Comparison of ENCODE assay signal across 13 mouse cellular contexts in the genomic region with DNA sequence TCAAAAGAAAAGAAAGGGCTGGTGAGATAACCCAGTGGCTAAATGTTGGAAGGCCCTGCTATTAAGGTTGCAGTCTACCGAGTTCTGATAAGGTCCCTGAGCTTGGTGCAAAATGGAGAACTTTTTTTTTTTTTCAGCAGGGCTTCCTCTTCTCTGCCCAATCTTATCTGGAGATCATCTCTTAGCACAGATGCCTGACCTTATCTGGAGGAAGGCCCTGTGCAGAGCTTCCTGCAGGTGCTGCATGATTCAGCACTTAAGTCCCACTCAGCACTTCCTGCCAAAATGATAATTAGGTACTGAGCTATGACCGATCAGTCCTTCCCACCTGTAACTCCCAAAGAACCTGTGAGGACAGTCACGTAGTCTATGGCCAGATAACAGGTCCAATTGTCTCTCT.
DNase-seq lines count a peak whose midpoint lies in the region; TF ChIP-seq lines count a peak whose summit lies in the region.
"Had no signal": no experiment of that assay in that cellular context is flagged by ENCODE, and none has a peak within 500 bp of the region (broad histone marks: within the 10 kb centered on the region; RNA-seq: fewer than 3 reads in every experiment).

No protein-coding gene starts in this region.

- 8% methylated on average over 3 of the region's 3 CpGs for WGBS in thymus, adult 2 months

- DNase-seq in 416B (ENCODE audit: low read depth): peak; percentile 94
- peak; percentile 53 for DNase-seq in CD4-positive helper T cell, adult 2 months (ENCODE audit: low read depth, low spot score)
- peak; percentile 27 for DNase-seq in gonadal fat pad, adult 2 months (ENCODE audit: low read depth)
- peak; percentile 52 for DNase-seq in thymus, adult 2 months
- no peak for DNase-seq in left cerebral cortex, adult 8-10 months (ENCODE audit: low spot score in 2 of 2)
- DNase-seq in cerebellum, postnatal 10 days: no peak
- no peak for DNase-seq in gastrocnemius, adult 2 months
- DNase-seq: adrenal gland, postnatal 36 days; cerebellum, postnatal 36 days; heart, adult 2 months had no signal

- H3K27me3 ChIP-seq in thymus, adult 2 months (ENCODE audit: control insufficient read depth, insufficient read depth, low read length): no peaks in the 10 kb centered on the region
- H3K27me3 ChIP-seq: forebrain, embryonic 12.5 days; liver, embryonic 15.5 days had no signal

- H3K4me3 ChIP-seq in thymus, adult 2 months (ENCODE audit: control insufficient read depth, insufficient read depth, low read length): no peak overlapping the region
- H3K4me3 ChIP-seq in gastrocnemius, adult 2 months: no peak overlapping the region
- H3K4me3 ChIP-seq: forebrain, embryonic 12.5 days; heart, adult 2 months; liver, embryonic 15.5 days had no signal

- TF ChIP-seq CTCF in thymus, adult 2 months (IDR thresholded peaks at IDR 0.05; ENCODE audit: borderline replicate concordance, control insufficient read depth, extremely low read depth, insufficient read depth, low read length, poor library complexity): no peak
- no peak for TF ChIP-seq CTCF in gastrocnemius, adult 2 months (IDR thresholded peaks at IDR 0.05)

- no peak for TF ChIP-seq POLR2A in thymus, adult 2 months (IDR thresholded peaks at IDR 0.05; ENCODE audit: control insufficient read depth, extremely low read depth, insufficient read depth, low read length, poor library complexity)

- intact Hi-C loops in gastrocnemius, adult 2 months (cut with DNase I): no loop called here

- H3K4me1 ChIP-seq in thymus, adult 2 months (replicated peaks; ENCODE audit: control insufficient read depth, insufficient read depth, low read length): peaks cover 26% of the 10 kb centered on the region
- H3K4me1 ChIP-seq: forebrain, embryonic 12.5 days; liver, embryonic 15.5 days had no signal

- no peak overlapping the region for H3K27ac ChIP-seq in thymus, adult 2 months (ENCODE audit: control insufficient read depth, insufficient read depth, low read length)
- H3K27ac ChIP-seq in gastrocnemius, adult 2 months: no peak overlapping the region
- H3K27ac ChIP-seq: forebrain, embryonic 12.5 days; heart, adult 2 months; liver, embryonic 15.5 days; macrophage had no signal

- no peaks in the 10 kb centered on the region for H3K36me3 ChIP-seq in thymus, adult 2 months (ENCODE audit: control insufficient read depth, insufficient read depth, low read length)
- H3K36me3 ChIP-seq: forebrain, embryonic 12.5 days; liver, embryonic 15.5 days had no signal

Comparison
In these comparisons a context has a peak if more than half of its experiments do, and no peak if none do; other contexts are left out.
1. DNase-seq: peak in 416B (single experiment), CD4-positive helper T cell, adult 2 months (single experiment), gonadal fat pad, adult 2 months (single experiment) and thymus, adult 2 months (single experiment); none in left cerebral cortex, adult 8-10 months (0 of 2), cerebellum, postnatal 10 days (0 of 2) and gastrocnemius, adult 2 months (single experiment).